Mouse (Mus musculus) limb, embryonic 11.5 days (tissue): ENCODE results near the gene Cd300a. TPM values are rescaled to one million over a fixed set of nuclear protein-coding genes. Genes with fewer than 3 reads are reported as not detected.

Experiments used
- ATAC-seq: fragments of 200-750 bp; cut with Nextera tagmentation; 2 replicates; pipeline ENCODE4 v1.8.0; 2017; ENCODE audit warnings: low read depth; ENCODE audit not compliant: insufficient number of reproducible peaks, low FRiP score, low TSS enrichment
- DNase-seq: peaks from one replicate; pipeline ENCODE4 v3.0.0-alpha.2; 2015; ENCODE audit warnings: low spot score
- H3K27ac ChIP-seq: fragments of 300-500 bp; sonication (generic); replicated peaks from 2 replicates; pipeline ENCODE4 v1.5.1; 2014; ENCODE audit warnings: low read depth, mild to moderate bottlenecking, low read length
- H3K27me3 ChIP-seq: fragments of 300-500 bp; sonication (generic); 2 replicates; pipeline ENCODE4 v1.6.1; 2014; ENCODE audit warnings: mild to moderate bottlenecking, low read length, mixed read lengths; ENCODE audit not compliant: control insufficient read depth, insufficient read depth
- H3K36me3 ChIP-seq: fragments of 300-500 bp; sonication (generic); 2 replicates; pipeline ENCODE4 v1.6.1; 2014; ENCODE audit warnings: mild to moderate bottlenecking, low read length, moderate library complexity, mixed read lengths; ENCODE audit not compliant: control insufficient read depth, insufficient read depth
- H3K4me1 ChIP-seq: fragments of 300-500 bp; sonication (generic); 2 replicates; pipeline ENCODE4 v1.6.1; 2014; ENCODE audit warnings: low read length, mixed read lengths; ENCODE audit not compliant: control insufficient read depth, insufficient read depth
- H3K4me2 ChIP-seq: fragments of 300-500 bp; sonication (generic); 2 replicates; pipeline ENCODE4 v1.6.1; 2014; ENCODE audit warnings: low read depth, mild to moderate bottlenecking, moderate library complexity; ENCODE audit not compliant: severe bottlenecking
- H3K4me3 ChIP-seq: fragments of 300-500 bp; sonication (generic); 2 replicates; pipeline ENCODE4 v1.5.1; 2014; ENCODE audit warnings: low read depth, low read length
- H3K9ac ChIP-seq: fragments of 300-500 bp; sonication (generic); 2 replicates; pipeline ENCODE4 v1.6.1; 2014; ENCODE audit warnings: mild to moderate bottlenecking, low read length
- H3K9me3 ChIP-seq: fragments of 300-500 bp; sonication (generic); 2 replicates; pipeline ENCODE4 v1.6.1; 2016; ENCODE audit warnings: low read length; ENCODE audit not compliant: control insufficient read depth
- WGBS: fragments of 180-500 bp; shearing (Covaris S2); extraction: QIAGEN DNeasy Blood & Tissue Kit; methylation state at CpG from one replicate; pipeline ENCODE4 v1.1.7; 2014; 5-methylcytosine and 5-hydroxymethylcytosine counted together
- polyA plus RNA-seq: library from polyadenylated mRNA; unstranded; fragments of >200 nt; fragmentation: Nextera tagmentation; extraction: Ambion mirVana; gene quantifications from 2 replicates; pipeline ENCODE4 v1.2.1, GENCODE M21; 2014

Gene Cd300a
- polyA plus RNA-seq, 1 experiment from 2014 or later: 0.61 TPM

- ATAC-seq: no peak
- no peak for DNase-seq
- no peaks in the 10 kb centered on the region for H3K4me1 ChIP-seq
These were observed 44.3 kb downstream of the Cd300a start, which contains the start of gene Cd300lb for GRCm38 (mm10) chr11:114934144-114934543. TSS of gene Cd300lb (minus strand) at chr11:114934386.

More at GRCm38 (mm10) chr11:114934144-114934543, 44.3 kb downstream of the Cd300a start, which contains the start of gene Cd300lb:
- WGBS: 67% methylated on average over 6 of the region's 6 CpGs
- Histone ChIP-seq H3K9ac (no peak within 1 kb of the TSS), H3K27ac (no peak within 1 kb of the TSS), H3K4me2 (no peak within 1 kb of the TSS), H3K9me3 (no peaks in the 10 kb centered on the region), H3K36me3 (no peaks in the 10 kb centered on the region), H3K4me3 (no peak within 1 kb of the TSS), H3K27me3 (no peaks in the 10 kb centered on the region)

Other genes with a start within 250 kb of the Cd300a start
- 1,033 and 1,082 TPM in 2 replicates for gene Rpl38, start 221.5 kb upstream of the Cd300a start, polyA plus RNA-seq
- 9.5 and 10.0 TPM in 2 replicates for gene Ttyh2, start 214.6 kb upstream of the Cd300a start, polyA plus RNA-seq
- 0.20 TPM in 1 of 2 replicates, not detected in the other for gene Dnaic2, start 162.6 kb upstream of the Cd300a start, polyA plus RNA-seq
- gene Kif19a, start 124.7 kb upstream of the Cd300a start, polyA plus RNA-seq: 0.15 TPM in 1 of 2 replicates, not detected in the other
- 0.09 and 0.65 TPM in 2 replicates for gene Btbd17, start 94.1 kb upstream of the Cd300a start, polyA plus RNA-seq
- 0.13 TPM in 1 of 2 replicates, not detected in the other for gene Gpr142, start 91.1 kb upstream of the Cd300a start, polyA plus RNA-seq
- 38.8 and 41.1 TPM in 2 replicates for gene Gprc5c, start 38.9 kb upstream of the Cd300a start, polyA plus RNA-seq
- not detected in 2 replicates for gene Cd300lb, start 44.3 kb downstream of the Cd300a start, polyA plus RNA-seq
- not detected in 2 replicates for gene Cd300c, start 79.1 kb downstream of the Cd300a start, polyA plus RNA-seq
- gene Cd300ld, start 99.9 kb downstream of the Cd300a start, polyA plus RNA-seq: 0.07 and 0.09 TPM in 2 replicates
- gene Cd300c2, start 111.8 kb downstream of the Cd300a start, polyA plus RNA-seq: 0.47 and 0.65 TPM in 2 replicates
- not detected in 2 replicates for gene Cd300ld2, start 126.2 kb downstream of the Cd300a start, polyA plus RNA-seq
- gene Cd300ld4, start 137.0 kb downstream of the Cd300a start, polyA plus RNA-seq: not detected in 2 replicates
- not detected in 2 replicates for gene Cd300ld5, start 147.7 kb downstream of the Cd300a start, polyA plus RNA-seq
- gene Cd300ld3, start 158.4 kb downstream of the Cd300a start, polyA plus RNA-seq: not detected in 2 replicates
- gene Cd300e, start 172.1 kb downstream of the Cd300a start, polyA plus RNA-seq: not detected in 2 replicates
- gene Rab37, start 201.4 kb downstream of the Cd300a start, polyA plus RNA-seq: 1.1 and 1.2 TPM in 2 replicates
- 0.19 TPM in 1 of 2 replicates, not detected in the other for gene Cd300lf, start 244.0 kb downstream of the Cd300a start, polyA plus RNA-seq